Mouse (Mus musculus) thymus, postnatal 14 days (tissue): ENCODE results near the gene Cntnap5a.

Source experiments
- DNase-seq: peaks from one replicate; pipeline ENCODE4 v3.0.0; 2021

Cntnap5a gene

GRCm38 (mm10) chr1:116370817-116371216 is 686.3 kb downstream of the Cntnap5a start:
- no peak for DNase-seq

- DNase-seq, result no peak
These were observed 689.0 kb downstream of the Cntnap5a start for GRCm38 (mm10) chr1:116373551-116373950.

- DNase-seq, result no peak
These were observed 707.8 kb downstream of the Cntnap5a start for GRCm38 (mm10) chr1:116392390-116392789.

- no peak for DNase-seq
These were observed 717.6 kb downstream of the Cntnap5a start for GRCm38 (mm10) chr1:116401996-116402656.

- DNase-seq, result no peak
These were observed 725.3 kb downstream of the Cntnap5a start for GRCm38 (mm10) chr1:116409836-116410235.

GRCm38 (mm10) chr1:116428396-116428795 is 743.8 kb downstream of the Cntnap5a start:
- DNase-seq, result no peak

GRCm38 (mm10) chr1:116455115-116455717 is 770.7 kb downstream of the Cntnap5a start:
- no peak for DNase-seq

GRCm38 (mm10) chr1:116477703-116478102 is 793.1 kb downstream of the Cntnap5a start:
- no peak for DNase-seq

- DNase-seq, result no peak
These were observed 804.4 kb downstream of the Cntnap5a start for GRCm38 (mm10) chr1:116488780-116489569.

- DNase-seq, result no peak
These were observed 893.6 kb downstream of the Cntnap5a start for GRCm38 (mm10) chr1:116577969-116578666.

- no peak for DNase-seq
These were observed 931.7 kb downstream of the Cntnap5a start for GRCm38 (mm10) chr1:116616272-116616671.
